Mouse (Mus musculus): ENCODE measurements around the gene Fam57b. TPM values are rescaled to one million over a fixed set of nuclear protein-coding genes. Genes with fewer than 3 reads are reported as not detected.
"Not testable (repeated sequence)": the region's sequence is repeated elsewhere in the genome, so short reads cannot be mapped to it uniquely, and the experiment has no call there.

The Fam57b gene
- polyA plus RNA-seq, 1 experiment from 2014 or later: 0.40 TPM

DNA sequence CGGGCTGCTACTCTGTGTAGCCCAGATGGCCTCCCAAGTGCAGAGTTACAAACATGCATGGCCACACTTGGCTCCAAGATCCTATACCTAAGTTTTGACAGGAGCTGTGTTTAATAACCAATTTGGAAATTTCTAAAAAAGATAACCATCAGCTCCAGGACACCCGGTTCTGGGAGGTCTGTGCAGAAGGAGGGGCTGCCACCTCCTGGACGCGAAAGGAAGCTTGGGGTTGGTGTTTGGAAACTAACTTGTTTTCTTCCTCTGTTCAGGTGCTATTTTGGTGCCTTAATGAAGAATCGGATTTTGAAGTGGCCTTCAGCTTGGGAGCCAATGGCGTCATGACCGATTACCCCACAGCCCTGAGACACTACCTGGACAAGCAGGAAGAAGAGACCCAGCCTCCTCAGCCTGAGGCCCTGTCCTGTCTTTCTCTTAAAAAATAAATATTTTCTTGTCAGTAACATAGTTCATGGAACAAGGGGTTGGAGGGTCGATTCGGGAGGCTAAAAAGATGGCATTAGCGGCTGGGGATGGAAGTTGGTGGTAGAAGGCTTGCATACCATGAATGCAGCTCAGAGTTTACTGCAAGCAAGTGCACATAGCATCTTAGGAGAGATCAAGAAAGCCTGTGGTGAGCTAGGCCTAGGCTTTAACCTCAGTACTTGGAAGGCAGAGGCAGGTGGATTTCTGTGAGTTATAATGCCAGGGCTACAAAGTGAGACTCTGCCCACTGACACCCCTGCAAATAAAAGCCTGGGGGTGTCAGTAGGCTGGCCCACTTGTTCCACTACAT, 22.1 kb upstream of the Fam57b start:
- H3K27ac ChIP-seq (ENCODE audit: low read depth, low read length): peak overlapping the region; percentile 63
- H3K4me1 ChIP-seq (ENCODE audit: control insufficient read depth, insufficient read depth, low read length): peaks cover 26% of the 10 kb centered on the region
- H3K27me3 ChIP-seq (ENCODE audit: control insufficient read depth, insufficient read depth, low read length): no peaks in the 10 kb centered on the region
- peak overlapping the region; percentile 78 for H3K4me2 ChIP-seq
- ATAC-seq (replicated peaks; ENCODE audit: insufficient number of reproducible peaks, low FRiP score, low TSS enrichment): no peak
- 76% methylated on average over 10 of the region's 10 CpGs for WGBS (ENCODE audit: insufficient replicate concordance)
- peaks cover 3% of the 10 kb centered on the region; the same call in 1 of the 2 replicates for H3K36me3 ChIP-seq (ENCODE audit: control insufficient read depth, insufficient read depth, low read length)
- H3K4me3 ChIP-seq (ENCODE audit: low read depth, low read length): no peak overlapping the region
- H3K9ac ChIP-seq (ENCODE audit: low read depth, low read length): no peak overlapping the region
- H3K9me3 ChIP-seq (replicated peaks; ENCODE audit: control insufficient read depth, low read length): no peaks in the 10 kb centered on the region

DNA sequence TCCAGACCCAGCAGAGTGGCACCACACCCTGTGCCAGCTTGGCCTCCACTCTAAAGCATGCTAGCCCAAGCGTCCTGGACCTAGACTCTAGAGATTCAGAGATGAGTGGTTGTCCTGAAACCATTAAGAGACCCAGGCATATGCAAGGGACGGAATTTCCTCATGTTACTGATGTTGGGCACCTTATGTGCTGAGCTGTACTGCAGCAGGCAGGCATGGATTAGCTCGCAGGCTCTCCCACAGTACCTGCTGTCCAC, 21.6 kb upstream of the Fam57b start:
- Histone ChIP-seq H3K9ac (ENCODE audit: low read depth, low read length) (no peak overlapping the region), H3K4me3 (ENCODE audit: low read depth, low read length) (0 out of 2 replicates have a peak overlapping the region, but pooled peaks have one; percentile 53), H3K27me3 (ENCODE audit: control insufficient read depth, insufficient read depth, low read length) (no peaks in the 10 kb centered on the region), H3K4me1 (ENCODE audit: control insufficient read depth, insufficient read depth, low read length) (peaks cover 27% of the 10 kb centered on the region), H3K36me3 (ENCODE audit: control insufficient read depth, insufficient read depth, low read length) (peaks cover 3% of the 10 kb centered on the region; the same call in 1 of the 2 replicates), H3K4me2 (peak overlapping the region; percentile 78), H3K27ac (ENCODE audit: low read depth, low read length) (peak overlapping the region; percentile 63), H3K9me3 (replicated peaks; ENCODE audit: control insufficient read depth, low read length) (no peaks in the 10 kb centered on the region)
- ATAC-seq (replicated peaks; ENCODE audit: insufficient number of reproducible peaks, low FRiP score, low TSS enrichment): no peak
- 62% methylated on average over 3 of the region's 3 CpGs for WGBS (ENCODE audit: insufficient replicate concordance)

DNA sequence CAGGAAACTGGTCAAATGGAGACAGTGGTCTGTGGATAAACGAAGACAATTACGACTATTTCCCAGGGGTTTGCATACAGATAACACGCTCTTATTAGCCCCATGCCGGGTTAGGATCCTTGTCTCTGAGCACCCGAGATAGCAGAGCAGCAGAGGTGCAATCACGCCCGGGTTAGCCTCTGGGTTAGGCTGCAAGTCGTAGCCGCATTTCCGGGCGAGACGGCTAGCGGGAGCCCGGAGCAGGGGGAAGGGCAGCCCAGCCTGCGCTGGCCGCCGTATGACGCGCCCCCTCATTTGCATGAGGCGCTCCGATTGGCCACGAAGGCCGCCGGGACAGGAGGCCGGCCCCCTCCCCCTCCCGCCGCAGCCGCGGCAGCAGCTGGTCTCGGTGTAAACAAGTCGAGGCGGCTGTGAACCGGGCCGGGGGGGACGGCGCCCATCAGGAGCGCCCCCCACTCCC, 20.8 kb upstream of the Fam57b start, which contains the start of gene Ypel3:
TSS of gene Ypel3 (plus strand) at position 358 of the 460 bp plus-strand sequence.
- no peaks in the 10 kb centered on the region; the same call in 1 of the 2 replicates for H3K36me3 ChIP-seq (ENCODE audit: control insufficient read depth, insufficient read depth, low read length)
- peak within 1 kb of the TSS; percentile 63 for H3K27ac ChIP-seq (ENCODE audit: low read depth, low read length)
- H3K4me3 ChIP-seq (ENCODE audit: low read depth, low read length): peak within 1 kb of the TSS; percentile 53
- H3K4me1 ChIP-seq (ENCODE audit: control insufficient read depth, insufficient read depth, low read length): peaks cover 32% of the 10 kb centered on the region
- H3K27me3 ChIP-seq (ENCODE audit: control insufficient read depth, insufficient read depth, low read length): no peaks in the 10 kb centered on the region
- peak within 1 kb of the TSS; percentile 76 for H3K9ac ChIP-seq (ENCODE audit: low read depth, low read length)
- H3K9me3 ChIP-seq (replicated peaks; ENCODE audit: control insufficient read depth, low read length): no peaks in the 10 kb centered on the region
- peak within 1 kb of the TSS; percentile 78 for H3K4me2 ChIP-seq
- ATAC-seq (replicated peaks; ENCODE audit: insufficient number of reproducible peaks, low FRiP score, low TSS enrichment): peak; percentile 87
- WGBS (ENCODE audit: insufficient replicate concordance): under 1% methylated on average over 33 of the region's 37 CpGs

DNA sequence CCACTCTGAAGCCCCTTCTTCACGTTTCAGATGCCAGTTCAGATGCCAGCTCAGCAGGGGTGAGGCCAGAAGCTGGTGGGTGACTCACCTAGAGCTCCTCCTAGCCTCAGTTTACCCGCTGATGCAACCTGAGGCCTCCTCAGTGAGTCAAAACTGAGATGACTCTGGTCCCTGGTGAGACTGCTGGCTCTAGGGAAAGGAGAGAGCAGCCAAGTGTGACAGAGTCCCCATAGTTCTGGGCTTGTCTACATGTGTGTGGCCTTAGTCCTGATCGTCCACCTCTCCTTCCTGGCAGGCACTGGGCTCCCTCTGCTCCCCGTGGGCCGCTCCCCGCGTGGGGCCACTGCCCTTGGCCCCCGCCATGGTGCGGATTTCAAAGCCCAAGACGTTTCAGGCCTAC, 20.0 kb upstream of the Fam57b start:
- Histone ChIP-seq H3K4me2 (peak overlapping the region; percentile 78), H3K36me3 (ENCODE audit: control insufficient read depth, insufficient read depth, low read length) (no peaks in the 10 kb centered on the region; the same call in 1 of the 2 replicates), H3K4me3 (ENCODE audit: low read depth, low read length) (peak overlapping the region; percentile 53), H3K9me3 (replicated peaks; ENCODE audit: control insufficient read depth, low read length) (no peaks in the 10 kb centered on the region), H3K27ac (ENCODE audit: low read depth, low read length) (peak overlapping the region; percentile 63; the same call in 1 of the 2 replicates), H3K9ac (ENCODE audit: low read depth, low read length) (peak overlapping the region; percentile 76), H3K27me3 (ENCODE audit: control insufficient read depth, insufficient read depth, low read length) (no peaks in the 10 kb centered on the region), H3K4me1 (ENCODE audit: control insufficient read depth, insufficient read depth, low read length) (peaks cover 35% of the 10 kb centered on the region)
- WGBS (ENCODE audit: insufficient replicate concordance): 49% methylated on average over 10 of the region's 10 CpGs
- ATAC-seq (replicated peaks; ENCODE audit: insufficient number of reproducible peaks, low FRiP score, low TSS enrichment): no peak

DNA sequence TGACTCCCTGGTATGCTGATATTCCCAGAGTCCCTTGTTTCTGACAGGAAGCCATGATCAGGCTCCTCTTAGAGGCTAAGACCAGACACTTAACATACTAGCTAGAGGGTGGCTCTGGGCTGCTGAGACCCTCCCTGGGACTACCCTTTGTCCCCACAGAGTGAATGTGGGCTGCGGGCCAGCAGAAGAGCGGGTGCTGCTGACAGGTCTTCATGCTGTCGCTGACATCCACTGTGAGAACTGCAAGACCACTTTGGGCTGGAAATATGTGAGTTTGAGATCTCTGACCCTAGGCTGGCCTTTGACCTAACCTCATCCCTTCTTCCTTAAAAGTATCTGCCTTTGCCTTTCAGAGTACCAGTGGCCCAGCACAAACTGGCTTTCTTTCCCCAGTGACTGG, 19.3 kb upstream of the Fam57b start:
- 87% methylated on average over 3 of the region's 3 CpGs for WGBS (ENCODE audit: insufficient replicate concordance)
- Histone ChIP-seq H3K4me2 (peak overlapping the region; percentile 78), H3K4me1 (ENCODE audit: control insufficient read depth, insufficient read depth, low read length) (peaks cover 35% of the 10 kb centered on the region), H3K36me3 (ENCODE audit: control insufficient read depth, insufficient read depth, low read length) (no peaks in the 10 kb centered on the region; the same call in 1 of the 2 replicates), H3K4me3 (ENCODE audit: low read depth, low read length) (no peak overlapping the region), H3K9ac (ENCODE audit: low read depth, low read length) (peak overlapping the region; percentile 76; the same call in 1 of the 2 replicates), H3K27ac (ENCODE audit: low read depth, low read length) (peak overlapping the region; percentile 7; the same call in 1 of the 2 replicates), H3K9me3 (replicated peaks; ENCODE audit: control insufficient read depth, low read length) (no peaks in the 10 kb centered on the region), H3K27me3 (ENCODE audit: control insufficient read depth, insufficient read depth, low read length) (no peaks in the 10 kb centered on the region)
- ATAC-seq (replicated peaks; ENCODE audit: insufficient number of reproducible peaks, low FRiP score, low TSS enrichment): no peak

DNA sequence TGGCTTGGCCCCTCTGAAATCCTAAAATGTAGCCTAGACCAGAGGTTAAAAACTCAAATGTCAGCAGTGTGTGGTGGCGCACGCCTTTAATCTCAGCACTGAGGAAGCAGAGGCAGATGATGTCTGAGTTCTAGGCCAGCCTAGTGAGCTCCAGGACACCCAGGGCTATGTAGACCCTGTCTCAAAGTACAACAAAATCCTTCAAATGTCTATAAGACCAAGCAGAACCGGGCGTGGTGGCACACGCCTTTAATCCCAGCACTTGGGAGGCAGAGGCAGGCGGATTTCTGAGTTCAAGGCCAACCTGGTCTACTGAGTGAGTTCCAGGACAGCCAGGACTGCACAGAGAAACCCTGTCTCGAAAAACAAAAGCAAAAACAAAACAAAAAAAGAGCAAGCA, 18.4 kb upstream of the Fam57b start:
- H3K4me1 ChIP-seq (ENCODE audit: control insufficient read depth, insufficient read depth, low read length): peaks cover 35% of the 10 kb centered on the region
- not testable (repeated sequence) for H3K27ac ChIP-seq (ENCODE audit: low read depth, low read length); H3K4me3 ChIP-seq (ENCODE audit: low read depth, low read length); ATAC-seq (replicated peaks; ENCODE audit: insufficient number of reproducible peaks, low FRiP score, low TSS enrichment); H3K36me3 ChIP-seq (ENCODE audit: control insufficient read depth, insufficient read depth, low read length); H3K4me2 ChIP-seq; H3K27me3 ChIP-seq (ENCODE audit: control insufficient read depth, insufficient read depth, low read length); H3K9me3 ChIP-seq (replicated peaks; ENCODE audit: control insufficient read depth, low read length); H3K9ac ChIP-seq (ENCODE audit: low read depth, low read length)
- WGBS (ENCODE audit: insufficient replicate concordance): 88% methylated on average over 7 of the region's 7 CpGs

DNA sequence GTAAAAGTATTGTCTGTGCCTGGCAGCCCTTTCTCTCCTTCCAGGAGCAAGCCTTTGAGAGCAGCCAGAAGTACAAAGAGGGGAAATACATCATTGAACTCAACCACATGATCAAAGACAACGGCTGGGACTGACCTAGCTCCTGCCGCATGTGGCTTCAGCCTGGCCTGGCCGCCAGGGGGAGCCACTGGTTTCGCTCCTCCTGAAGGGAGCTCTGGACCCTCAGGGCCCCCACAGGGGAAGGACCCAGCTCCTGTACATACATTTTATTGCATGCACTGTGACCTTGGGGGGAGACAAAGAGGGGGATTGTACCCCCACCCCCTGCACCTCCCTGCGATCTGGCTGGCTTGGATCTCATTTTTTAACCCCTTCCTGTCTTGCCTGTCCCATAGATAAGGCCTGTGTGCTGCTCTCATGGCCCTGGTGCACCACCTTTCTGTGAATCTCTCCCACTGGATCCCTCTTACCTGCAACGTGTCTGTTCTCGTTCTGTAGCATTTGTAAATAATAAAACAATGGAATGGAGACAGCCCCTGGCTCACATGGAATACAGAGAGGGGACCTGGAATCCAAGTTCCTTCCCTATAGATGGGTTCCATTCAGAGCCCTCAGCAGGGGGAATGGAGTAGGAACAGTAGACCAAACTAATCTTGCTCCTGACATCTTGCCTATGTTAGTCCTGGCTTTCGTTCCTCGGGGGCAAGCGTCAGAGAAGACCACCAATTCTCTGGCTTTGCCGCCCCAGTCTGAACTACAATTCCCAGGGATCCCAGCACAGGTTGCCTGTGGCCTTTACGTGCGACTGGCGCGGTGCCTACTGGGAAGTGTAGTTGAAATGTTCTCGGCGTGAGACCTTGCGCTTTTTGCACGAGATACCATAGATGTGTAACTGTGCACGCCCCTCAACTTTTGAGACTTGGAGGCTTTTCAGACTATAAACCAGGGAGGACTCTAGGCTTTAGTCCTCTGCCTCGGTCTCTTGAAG, 17.2 kb upstream of the Fam57b start:
- WGBS (ENCODE audit: insufficient replicate concordance): 2% methylated on average over 21 of the region's 21 CpGs
- Histone ChIP-seq H3K4me2 (peak overlapping the region; percentile 89), H3K9me3 (replicated peaks; ENCODE audit: control insufficient read depth, low read length) (no peaks in the 10 kb centered on the region), H3K9ac (ENCODE audit: low read depth, low read length) (peak overlapping the region; percentile 6), H3K4me3 (ENCODE audit: low read depth, low read length) (peak overlapping the region; percentile 47), H3K27me3 (ENCODE audit: control insufficient read depth, insufficient read depth, low read length) (no peaks in the 10 kb centered on the region), H3K4me1 (ENCODE audit: control insufficient read depth, insufficient read depth, low read length) (peaks cover 35% of the 10 kb centered on the region), H3K36me3 (ENCODE audit: control insufficient read depth, insufficient read depth, low read length) (peaks cover 5% of the 10 kb centered on the region), H3K27ac (ENCODE audit: low read depth, low read length) (peak overlapping the region; percentile 57)
- ATAC-seq (replicated peaks; ENCODE audit: insufficient number of reproducible peaks, low FRiP score, low TSS enrichment): peak; percentile 51

DNA sequence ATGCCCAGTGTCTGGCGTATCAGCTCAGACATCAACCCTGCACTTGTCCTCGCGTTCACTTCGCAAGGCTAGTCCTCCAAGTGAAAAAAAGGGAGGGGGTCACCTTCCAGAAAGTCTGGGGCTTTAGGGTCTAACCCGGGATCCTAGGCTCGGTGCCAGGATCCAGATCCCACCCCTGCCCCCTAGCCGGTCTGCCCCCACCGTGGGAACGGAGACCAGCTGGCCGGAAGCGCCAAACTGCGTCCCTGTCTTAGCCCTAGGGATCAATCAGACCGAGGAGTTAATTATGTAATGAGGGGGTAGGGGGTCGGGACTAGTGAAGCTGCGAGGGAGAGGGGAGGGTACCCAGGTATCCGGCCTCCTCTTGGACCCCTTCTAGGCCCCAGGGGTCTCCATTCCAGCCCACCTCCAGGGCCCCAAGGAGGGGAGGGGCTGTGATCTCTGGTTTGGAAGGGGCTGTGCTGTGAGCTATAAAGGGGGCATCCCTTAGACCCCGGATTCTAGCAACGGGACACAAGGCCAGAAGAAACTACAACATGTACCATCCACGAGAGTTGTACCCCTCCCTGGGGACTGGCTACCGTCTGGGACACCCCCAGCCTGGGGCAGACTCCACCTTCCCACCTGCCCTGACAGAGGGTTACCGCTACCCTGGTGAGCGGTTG, 16.4 kb upstream of the Fam57b start, which contains the start of gene Tbx6:
TSS of gene Tbx6 (plus strand) at position 513 of the 665 bp plus-strand sequence.
- H3K9me3 ChIP-seq (replicated peaks; ENCODE audit: control insufficient read depth, low read length): no peaks in the 10 kb centered on the region
- H3K4me3 ChIP-seq (ENCODE audit: low read depth, low read length): peak within 1 kb of the TSS; percentile 47
- no peak for ATAC-seq (replicated peaks; ENCODE audit: insufficient number of reproducible peaks, low FRiP score, low TSS enrichment)
- H3K4me2 ChIP-seq: peak within 1 kb of the TSS; percentile 89
- H3K4me1 ChIP-seq (ENCODE audit: control insufficient read depth, insufficient read depth, low read length): peaks cover 31% of the 10 kb centered on the region
- whole genome bisulfite sequencing (ENCODE audit: insufficient replicate concordance): 5% methylated on average over 22 of the region's 22 CpGs
- no peak within 1 kb of the TSS for H3K27ac ChIP-seq (ENCODE audit: low read depth, low read length)
- no peaks in the 10 kb centered on the region for H3K27me3 ChIP-seq (ENCODE audit: control insufficient read depth, insufficient read depth, low read length)
- peaks cover 13% of the 10 kb centered on the region for H3K36me3 ChIP-seq (ENCODE audit: control insufficient read depth, insufficient read depth, low read length)
- H3K9ac ChIP-seq (ENCODE audit: low read depth, low read length): peak within 1 kb of the TSS; percentile 6
